In the genomic region with DNA sequence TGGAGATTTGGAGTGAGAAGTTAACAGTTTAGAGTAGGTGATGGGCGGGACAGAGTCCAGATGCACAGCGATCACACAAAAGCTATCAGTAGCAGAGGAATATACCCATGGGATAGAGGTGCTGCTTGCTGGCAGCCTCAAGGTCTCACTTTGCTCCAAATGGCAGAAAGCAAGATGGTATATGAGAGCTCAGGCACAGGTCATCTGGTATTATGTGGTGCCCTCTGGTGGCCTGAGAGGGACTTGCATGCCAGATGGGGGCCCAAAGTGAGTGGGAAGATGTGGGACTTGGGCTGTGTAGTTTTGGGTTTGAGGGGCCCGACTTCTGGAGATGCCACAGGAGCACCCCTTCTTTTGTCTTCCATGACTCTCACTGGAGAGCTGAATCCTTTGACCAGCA, we compare ENCODE assay signal across 9 mouse cellular contexts.
DNase-seq lines count a peak whose midpoint lies in the region; ATAC-seq and TF ChIP-seq lines count a peak whose summit lies in the region.
"Had no signal": no experiment of that assay in that cellular context is flagged by ENCODE, and none has a peak within 500 bp of the region (broad histone marks: within the 10 kb centered on the region; RNA-seq: fewer than 3 reads in every experiment).

No protein-coding gene starts in this region.

- peak; percentile 41; the same call in 1 of the 2 replicates for ATAC-seq in lung, embryonic 14.5 days (ENCODE audit: insufficient read depth)
- no peak for ATAC-seq in activated CD4-positive, CD25-positive, alpha-beta regulatory T cell, adult 4 months

- in situ Hi-C loops in CH12.LX (cut with MboI; ENCODE audit: low pct_ligation_motif_present, low pct_unique_long_range_greater_than_20kb, low sequenced_read_pairs), result no loop called here

- WGBS in lung, embryonic 14.5 days, result 53% methylated on average over 3 of the region's 3 CpGs

- no peaks in the 10 kb centered on the region for H3K4me1 ChIP-seq in CH12.LX (ENCODE audit: control insufficient read depth in 1 of 2, insufficient read depth in 2 of 2)
- no peaks in the 10 kb centered on the region for H3K4me1 ChIP-seq in lung, embryonic 14.5 days (ENCODE audit: insufficient read depth)
- H3K4me1 ChIP-seq: stomach, embryonic 15.5 days had no signal

- no peak for TF ChIP-seq EP300 in CH12.LX (IDR thresholded peaks at IDR 0.05; ENCODE audit: low read length)

- DNase-seq in CH12.LX (ENCODE audit: extremely low read depth), result peak; percentile 49
- peak; percentile 13 for DNase-seq in T-cell, adult 2 months (ENCODE audit: low spot score)
- DNase-seq in cerebellum, postnatal 36 days, result peak; percentile 70 to 73
- peak; percentile 26 to 43 for DNase-seq in gastrocnemius, postnatal 36 days
- DNase-seq in kidney, postnatal 10 days, result peak; percentile 71
- DNase-seq in lung, embryonic 14.5 days, result peak; percentile 78
- DNase-seq in right cerebral cortex, postnatal 14 days, result peak; percentile 42

- peak; percentile 65 to 85 for TF ChIP-seq CTCF in CH12.LX (conservative IDR thresholded peaks at IDR 0.05 in 1 of 2, IDR thresholded peaks at IDR 0.05 in 1 of 2; ENCODE audit: low read depth in 2 of 2, low read length in 2 of 2)
- TF ChIP-seq CTCF in lung, embryonic 14.5 days (IDR thresholded peaks at IDR 0.05; ENCODE audit: low read depth), result peak; percentile 93

- no peaks in the 10 kb centered on the region for H3K79me2 ChIP-seq in CH12.LX (replicated peaks; ENCODE audit: control insufficient read depth, extremely low read depth, insufficient read depth, poor library complexity, severe bottlenecking)

- no peak overlapping the region for H3K4me3 ChIP-seq in CH12.LX (replicated peaks in 1 of 3; ENCODE audit: low read depth in 2 of 3, low read length in 2 of 3, poor library complexity in 1 of 3)
- no peak overlapping the region for H3K4me3 ChIP-seq in lung, embryonic 14.5 days (ENCODE audit: low read depth, low read length)
- H3K4me3 ChIP-seq: stomach, embryonic 15.5 days had no signal

- no peak overlapping the region for H3K27ac ChIP-seq in CH12.LX (ENCODE audit: insufficient read depth, low read depth)
- H3K27ac ChIP-seq in lung, embryonic 14.5 days (ENCODE audit: low read depth), result no peak overlapping the region
- H3K27ac ChIP-seq: stomach, embryonic 15.5 days had no signal

- no peaks in the 10 kb centered on the region for H3K9me3 ChIP-seq in CH12.LX (replicated peaks; ENCODE audit: low read length)
- no peaks in the 10 kb centered on the region for H3K9me3 ChIP-seq in lung, embryonic 14.5 days (ENCODE audit: low read depth, low read length)
- H3K9me3 ChIP-seq: stomach, embryonic 15.5 days had no signal

- H3K4me2 ChIP-seq in CH12.LX (ENCODE audit: insufficient read depth, low read depth, poor library complexity, severe bottlenecking), result no peak overlapping the region
- H3K4me2 ChIP-seq in lung, embryonic 14.5 days, result no peak overlapping the region
- H3K4me2 ChIP-seq: stomach, embryonic 15.5 days had no signal

- H3K27me3 ChIP-seq in CH12.LX (replicated peaks), result no peaks in the 10 kb centered on the region
- no peaks in the 10 kb centered on the region for H3K27me3 ChIP-seq in lung, embryonic 14.5 days (ENCODE audit: insufficient read depth, low read length)
- H3K27me3 ChIP-seq: stomach, embryonic 15.5 days had no signal

- TF ChIP-seq RAD21 in CH12.LX (IDR thresholded peaks at IDR 0.05; ENCODE audit: low read depth, low read length), result peak; percentile 81

- peaks cover 0 to 74% of the 10 kb centered on the region in 2 experiments for H3K36me3 ChIP-seq in CH12.LX (replicated peaks in 1 of 2; ENCODE audit: control insufficient read depth in 1 of 2, insufficient read depth in 1 of 2, low read length in 1 of 2)
- no peaks in the 10 kb centered on the region for H3K36me3 ChIP-seq in lung, embryonic 14.5 days (ENCODE audit: insufficient read depth)
- H3K36me3 ChIP-seq: stomach, embryonic 15.5 days had no signal

- intact Hi-C loops in gastrocnemius, postnatal 36 days (cut with DNase I), result no loop called here

- TF ChIP-seq POLR2A in CH12.LX (IDR thresholded peaks at IDR 0.05; ENCODE audit: low read depth, low read length), result no peak

- dilution Hi-C loops in CH12.LX (cut with MboI; ENCODE audit: extremely low pct_ligation_motif_present, extremely low pct_unique_long_range_greater_than_20kb, low sequenced_read_pairs), result no loop called here

- H3K9ac ChIP-seq in CH12.LX (ENCODE audit: insufficient read depth, low read depth), result no peak overlapping the region
- no peak overlapping the region for H3K9ac ChIP-seq in lung, embryonic 14.5 days
- H3K9ac ChIP-seq: stomach, embryonic 15.5 days had no signal

TF ChIP-seq in CH12.LX, 34 proteins besides CTCF, POLR2A, EP300 and RAD21:
- TF ChIP-seq SMC3 (IDR thresholded peaks at IDR 0.05; ENCODE audit: low read depth, low read length) (peak; percentile 90), JUND (conservative IDR thresholded peaks at IDR 0.05; ENCODE audit: low read depth, low read length) (no peak), NELFE (IDR thresholded peaks at IDR 0.05; ENCODE audit: low read depth, low read length) (no peak; the same call in 1 of the 2 replicates), MEF2A (IDR thresholded peaks at IDR 0.05; ENCODE audit: borderline replicate concordance, low read depth, low read length) (no peak), KAT2A (IDR thresholded peaks at IDR 0.05; ENCODE audit: insufficient replicate concordance, low read length) (no peak), USF1 (IDR thresholded peaks at IDR 0.05; ENCODE audit: low read depth, low read length) (no peak), MAZ (IDR thresholded peaks at IDR 0.05; ENCODE audit: low read depth, low read length) (no peak), ZC3H11A (IDR thresholded peaks at IDR 0.05; ENCODE audit: low read depth, low read length) (peak; percentile 7; the same call in 1 of the 2 replicates), SIN3A (IDR thresholded peaks at IDR 0.05; ENCODE audit: low read length) (no peak), BHLHE40 (IDR thresholded peaks at IDR 0.05; ENCODE audit: low read depth, low read length) (no peak), IRF4 (IDR thresholded peaks at IDR 0.05; ENCODE audit: low read depth, low read length) (0 out of 2 replicates have a peak, but pooled peaks have one; percentile 16), POLR2AphosphoS2 (IDR thresholded peaks at IDR 0.05; ENCODE audit: low read depth, low read length) (no peak), TBP (conservative IDR thresholded peaks at IDR 0.05; ENCODE audit: low read depth, low read length) (no peak)
TF ChIP-seq in CH12.LX: peak in this region for 3.

Comparison
In these comparisons a context has a peak if more than half of its experiments do, and no peak if none do; other contexts are left out.
1. DNase-seq: peak in every context shown above with its lines; median percentile 78 in lung, embryonic 14.5 days; 72 in cerebellum, postnatal 36 days; 71 in kidney, postnatal 10 days; 49 in CH12.LX; 42 in right cerebral cortex, postnatal 14 days; 34 in gastrocnemius, postnatal 36 days; 13 in T-cell, adult 2 months.